Mouse (Mus musculus) pancreas, adult 10 weeks (tissue): ENCODE data around the gene Nkain4. TPM values are rescaled to one million over a fixed set of nuclear protein-coding genes. Genes with fewer than 3 reads are reported as not detected.

Experiments
- polyA plus RNA-seq: library from polyadenylated mRNA; stranded (reverse); fragments of 350-450 nt; fragmentation: Illumina TruSeq; extraction: RNeasy Lipid Tissue Mini Kit (QIAGEN cat#74804); gene quantifications from one replicate; pipeline ENCODE4 v1.2.3, GENCODE M21; 2015; ENCODE audit warnings: low read depth, low replicate concordance; ENCODE audit not compliant: insufficient read depth

Gene Nkain4
- 15.9 TPM for polyA plus RNA-seq

DNA sequence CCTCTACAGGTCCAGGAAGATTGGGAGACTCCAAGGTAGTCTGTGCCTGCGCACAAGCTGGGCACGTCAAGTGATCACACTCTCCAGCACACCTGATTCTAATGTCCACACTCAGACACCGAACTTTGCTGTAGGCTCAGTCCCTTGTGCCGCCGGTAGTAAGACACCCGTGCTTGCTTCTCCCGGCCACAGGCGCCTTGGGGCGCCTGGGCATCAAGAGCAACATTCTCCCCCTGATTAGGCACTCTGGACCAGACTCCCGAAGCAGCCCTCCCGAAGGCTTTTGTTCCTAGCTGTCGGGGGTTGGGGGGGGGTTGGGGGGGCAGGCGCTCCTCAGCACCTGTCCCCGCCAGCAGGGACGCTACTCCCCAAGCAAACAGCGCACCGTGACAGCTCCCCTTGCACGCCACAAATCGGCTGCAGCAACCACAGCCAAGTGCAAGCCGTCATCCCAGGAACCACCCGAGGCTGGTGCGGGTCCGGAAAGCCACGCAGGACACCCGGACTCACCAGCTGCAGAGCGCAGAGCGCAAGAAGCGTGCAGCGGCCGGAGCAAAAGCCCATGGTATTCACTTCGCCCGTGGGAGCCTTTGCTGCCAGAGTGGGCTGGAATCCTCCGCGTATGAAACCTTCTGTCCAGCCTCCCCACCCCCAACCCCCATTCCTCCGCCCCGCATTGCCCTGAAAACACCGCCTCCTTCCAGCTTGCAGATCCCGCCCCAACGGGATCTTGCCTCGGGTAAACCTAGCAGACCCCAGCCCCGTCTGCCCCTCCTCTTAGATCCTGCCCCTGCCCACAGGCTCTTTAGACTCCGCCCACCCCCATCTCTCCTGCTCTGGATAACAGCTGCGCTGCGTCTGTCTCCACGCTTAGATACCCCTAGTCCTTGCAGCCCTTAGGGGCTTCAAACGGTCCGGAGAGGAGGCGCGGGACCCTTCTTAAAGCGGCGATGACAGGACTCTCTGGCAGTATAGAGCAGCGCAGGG, at the start of gene Nkain4:
Gene Nkain4, minus strand, starts transcription at position 639 of the 987 bp plus-strand sequence.

GRCm38 (mm10) chr2:180986449-180986848, 31.9 kb upstream of the Nkain4 start, which contains the start of gene Col20a1:
Gene Col20a1 (plus strand): TSS chr2:180986535.

GRCm38 (mm10) chr2:180967010-180967763, 12.7 kb upstream of the Nkain4 start, which contains the start of gene Arfgap1:
Gene Arfgap1 (plus strand): TSS chr2:180967225.

DNA sequence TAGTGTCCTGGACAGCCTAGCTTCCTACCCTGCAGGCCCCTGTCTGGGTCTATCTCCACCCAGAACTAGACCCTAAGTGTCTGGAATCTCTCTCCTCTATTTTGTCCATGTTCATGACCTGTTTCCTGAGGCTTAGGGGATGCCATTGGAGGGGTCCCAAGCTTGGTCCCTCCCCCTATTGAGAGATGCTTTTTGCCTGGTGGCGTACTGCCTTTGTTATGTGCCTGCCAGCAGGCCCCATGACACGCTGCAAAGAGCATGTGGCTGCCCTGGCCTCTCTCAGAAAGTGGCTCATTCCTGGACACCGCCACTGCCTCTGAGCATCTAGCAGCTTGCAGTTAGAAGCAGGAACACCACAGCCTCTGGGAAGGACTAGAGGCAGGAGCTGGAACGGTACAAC, 25.8 kb downstream of the Nkain4 start, which contains the start of gene Birc7:
Gene Birc7, plus strand, starts transcription at position 301 of the 400 bp plus-strand sequence.

DNA sequence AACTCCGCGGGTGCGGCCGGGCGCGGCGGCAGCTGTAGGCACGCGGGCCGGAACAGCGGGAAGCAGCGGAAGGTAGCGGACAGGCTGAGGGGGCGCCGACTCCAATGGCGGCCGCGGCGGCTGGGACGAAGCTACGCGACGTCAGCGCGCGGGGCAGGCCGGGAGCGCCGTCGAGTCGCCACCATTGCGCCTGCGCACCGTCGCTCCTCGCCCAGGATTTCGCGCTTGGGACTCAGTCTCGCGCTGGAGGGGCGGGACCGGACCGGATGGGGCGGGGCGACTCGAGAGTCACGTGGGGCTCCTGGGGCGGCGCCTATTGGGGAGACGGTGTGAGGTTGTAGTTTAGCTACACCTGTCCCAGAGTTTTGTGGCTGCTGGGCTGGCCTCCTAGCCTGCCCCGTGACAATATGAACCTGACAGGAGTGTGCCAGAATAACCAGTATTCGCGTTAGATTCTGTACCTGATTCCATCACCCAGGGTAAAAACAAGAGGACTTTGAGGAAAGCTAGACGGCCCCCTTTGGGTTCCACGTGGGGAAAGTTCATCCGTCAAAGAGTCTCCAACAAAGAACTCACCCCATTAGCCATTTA, 33.6 kb downstream of the Nkain4 start, which contains the start of gene Ythdf1:
Gene Ythdf1, minus strand, starts transcription at position 140 of the 591 bp plus-strand sequence.

Other genes starting within 250 kb of the Nkain4 start
- gene Dido1, start 244.7 kb downstream of the Nkain4 start, polyA plus RNA-seq: 6.4 TPM
- gene Gid8, start 244.6 kb downstream of the Nkain4 start, polyA plus RNA-seq: 6.6 TPM
- 24.0 TPM for gene Slc17a9, start 229.4 kb downstream of the Nkain4 start, polyA plus RNA-seq
- not detected for gene Bhlhe23, start 177.8 kb downstream of the Nkain4 start, polyA plus RNA-seq
- gene Ythdf1, start 33.8 kb downstream of the Nkain4 start, polyA plus RNA-seq: 12.4 TPM
- gene Birc7, start 25.7 kb downstream of the Nkain4 start, polyA plus RNA-seq: not detected
- 28.2 TPM for gene Arfgap1, start 12.5 kb upstream of the Nkain4 start, polyA plus RNA-seq
- gene Col20a1, start 31.8 kb upstream of the Nkain4 start, polyA plus RNA-seq: 3.2 TPM
- gene Chrna4, start 88.8 kb upstream of the Nkain4 start, polyA plus RNA-seq: not detected
- 0.20 TPM for gene Kcnq2, start 180.6 kb upstream of the Nkain4 start, polyA plus RNA-seq
- gene Eef1a2, start 202.3 kb upstream of the Nkain4 start, polyA plus RNA-seq: 1.8 TPM
- gene Ppdpf, start 232.5 kb upstream of the Nkain4 start, polyA plus RNA-seq: 43.4 TPM
- 0.22 TPM for gene Ptk6, start 248.1 kb upstream of the Nkain4 start, polyA plus RNA-seq